Mouse (Mus musculus) fibroblast of lung, adult 2 months (primary cell): ENCODE results near the gene Chic1.

Experiments used
- DNase-seq: peaks from one replicate; pipeline ENCODE4 v3.0.0-alpha.2; 2011; ENCODE audit warnings: low read depth

Chic1 gene

DNA sequence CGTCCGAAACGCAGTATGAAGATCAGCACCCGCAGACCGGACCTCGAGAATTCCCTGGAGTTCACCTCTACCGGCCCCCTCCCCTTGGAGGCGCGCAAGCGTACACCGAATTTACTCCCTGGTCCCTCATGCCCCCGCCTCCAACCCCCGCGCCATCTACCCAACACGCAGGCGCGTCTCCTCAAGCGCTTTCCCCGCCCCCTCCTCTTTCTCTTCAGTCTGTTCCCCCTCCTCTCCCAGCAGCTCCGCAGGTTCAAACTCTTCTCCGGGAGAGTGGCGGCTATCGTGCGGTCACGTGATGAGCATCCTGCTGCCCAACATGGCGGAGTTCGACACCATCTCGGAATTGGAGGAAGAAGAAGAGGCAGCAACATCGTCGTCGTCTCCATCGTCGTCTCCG is at the start of gene Chic1:
TSS of gene Chic1 (plus strand) at position 190 of the 400 bp plus-strand sequence.
- no peak for DNase-seq

DNA sequence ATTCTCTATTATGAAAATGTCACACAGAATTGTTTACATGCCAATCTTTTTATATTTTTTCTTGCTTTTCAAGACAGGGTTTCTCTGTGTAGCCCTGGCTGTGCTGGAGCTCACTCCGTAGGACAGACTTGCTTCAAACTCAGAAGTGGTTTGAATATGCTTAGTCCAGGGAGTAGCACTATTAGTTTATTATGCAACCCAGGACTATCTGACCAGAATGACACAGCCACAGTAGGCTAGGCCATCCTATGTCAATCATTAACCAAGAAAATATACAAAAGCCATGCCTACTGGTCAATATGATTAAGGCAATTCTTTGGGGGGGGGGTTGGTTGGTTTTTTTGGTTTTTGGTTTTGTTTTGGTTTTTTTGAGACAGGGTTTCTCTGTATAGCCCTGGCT is 48.0 kb upstream of the Chic1 start:
- DNase-seq = no peak

DNA sequence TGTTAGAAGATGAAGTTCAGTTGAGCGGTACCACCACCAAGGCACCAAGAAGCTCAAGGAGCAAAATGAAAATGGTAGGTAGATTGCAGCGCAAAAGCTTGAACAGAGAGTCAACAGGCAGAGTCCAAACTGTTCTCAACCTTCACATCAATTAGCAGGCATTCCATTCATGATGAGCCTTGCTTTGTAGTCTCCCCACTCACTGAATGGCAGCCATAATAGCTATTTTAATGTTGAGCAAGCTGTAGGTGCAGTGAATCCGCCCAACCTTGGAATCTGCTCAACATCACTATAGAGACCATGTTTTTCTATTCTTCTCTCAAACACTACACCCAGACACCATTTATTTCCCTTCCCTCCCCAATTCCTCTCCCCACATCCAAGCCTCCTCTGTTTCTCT is 44.6 kb upstream of the Chic1 start:
- no peak for DNase-seq

DNA sequence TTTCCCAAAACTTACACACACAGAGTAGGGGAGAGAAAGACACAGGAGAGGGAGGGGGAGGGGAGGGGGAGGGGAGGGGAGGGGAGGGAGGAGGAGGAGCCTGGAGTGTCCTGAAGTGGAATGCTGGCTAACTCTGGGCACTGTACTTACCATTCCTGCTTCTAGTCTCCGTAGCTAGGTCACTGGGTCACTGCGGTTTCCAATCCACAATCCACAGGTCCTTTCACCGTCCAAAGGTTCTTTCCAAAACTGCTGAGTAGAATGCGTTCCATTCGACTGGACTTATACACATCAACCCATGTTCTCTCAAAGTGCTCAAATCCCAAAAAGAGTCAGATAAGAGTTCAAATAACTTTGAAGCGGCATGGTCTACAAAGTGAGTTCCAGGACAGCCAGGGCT is 42.1 kb upstream of the Chic1 start:
- DNase-seq = no peak

DNA sequence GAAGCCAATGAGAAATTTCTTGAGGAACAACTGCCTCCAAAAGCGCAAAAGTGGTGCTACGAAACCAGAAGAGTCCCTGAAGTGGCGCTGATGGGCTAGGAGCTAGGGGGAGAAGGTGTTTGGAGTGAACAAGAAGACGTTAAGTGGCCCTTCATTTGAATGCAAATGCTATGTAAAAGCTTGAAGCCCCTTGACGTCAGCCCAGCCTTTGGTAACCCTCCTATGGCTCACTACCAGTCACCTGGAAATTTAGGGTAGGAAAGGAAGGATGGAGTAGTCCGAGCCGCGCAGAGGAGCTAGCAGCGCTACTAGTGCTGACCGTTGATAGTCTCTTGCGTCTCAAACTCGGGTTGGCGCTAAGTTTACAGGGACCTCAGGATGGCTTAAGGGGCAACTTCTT is 35.1 kb upstream of the Chic1 start, which contains the start of gene Cdx4:
TSS of gene Cdx4 (plus strand) at position 253 of the 400 bp plus-strand sequence.
- DNase-seq = no peak

DNA sequence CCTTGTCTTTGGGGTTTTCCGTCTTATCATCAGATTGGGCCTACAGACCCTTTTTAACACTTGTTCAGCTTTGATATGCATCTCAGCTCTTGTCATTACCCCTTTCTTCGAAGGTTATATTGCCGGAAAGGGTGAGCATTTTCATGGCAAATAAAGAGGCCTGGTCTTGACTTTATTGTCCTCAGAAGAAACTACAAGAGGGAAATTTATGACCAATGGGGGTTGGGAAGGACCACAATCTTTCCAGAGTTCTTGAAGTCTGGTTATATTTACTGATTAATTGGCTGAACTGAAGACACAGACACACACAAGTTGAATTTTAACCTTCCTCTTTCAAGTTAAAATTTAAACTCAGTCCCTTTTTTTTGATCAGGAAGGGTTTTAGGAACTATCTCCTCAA is 30.4 kb upstream of the Chic1 start:
- DNase-seq = no peak

DNA sequence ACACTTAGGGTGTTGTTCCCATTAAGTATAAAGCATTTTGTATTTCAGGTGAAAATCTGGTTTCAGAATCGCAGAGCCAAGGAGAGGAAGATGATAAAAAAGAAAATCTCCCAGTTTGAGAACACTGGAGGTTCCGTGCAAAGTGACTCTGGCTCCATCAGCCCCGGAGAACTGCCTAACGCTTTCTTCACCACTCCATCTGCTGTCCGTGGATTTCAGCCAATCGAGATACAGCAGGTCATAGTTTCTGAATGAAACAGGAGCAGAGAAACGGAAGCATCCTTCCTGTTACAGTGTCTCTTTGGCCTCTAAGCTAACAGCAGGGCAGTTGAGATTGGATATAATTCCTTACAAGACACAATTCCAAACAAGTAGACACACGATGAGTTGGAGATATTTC is 26.9 kb upstream of the Chic1 start:
- DNase-seq = no peak

DNA sequence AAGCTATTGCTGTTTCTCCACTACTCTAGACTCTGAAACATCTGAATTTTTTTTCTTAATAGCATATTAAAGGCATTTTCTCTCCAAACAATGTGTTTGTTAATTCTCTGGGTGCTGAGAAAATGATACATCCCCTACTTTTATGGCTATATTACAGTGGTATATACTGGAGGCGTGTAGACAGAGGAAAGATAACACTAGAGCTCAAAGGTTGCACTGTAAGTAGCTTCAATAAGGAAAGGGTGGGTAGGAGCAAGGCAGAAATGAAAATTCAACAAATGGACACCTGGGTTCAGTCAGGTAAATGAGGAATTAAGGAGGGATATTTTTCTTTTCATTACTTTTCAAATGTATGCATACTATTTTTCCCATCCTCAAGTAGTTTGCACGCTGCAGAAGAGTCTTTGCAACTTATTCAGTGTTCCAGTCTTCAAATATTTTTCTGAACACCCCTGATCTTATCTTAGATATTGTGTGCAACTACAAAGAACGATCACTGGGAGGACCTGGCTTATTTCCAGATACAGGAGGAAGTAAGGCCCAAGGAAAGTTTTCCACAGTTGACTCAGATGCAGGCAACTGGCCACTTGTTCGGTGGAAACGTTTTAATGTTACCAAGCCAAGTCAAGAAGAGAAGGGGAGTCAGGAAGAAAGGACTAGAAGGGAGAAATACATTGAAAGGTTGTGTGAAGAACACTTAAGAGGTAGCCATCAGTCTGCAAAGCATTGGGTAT is 25.0 kb upstream of the Chic1 start:
- DNase-seq = no peak

DNA sequence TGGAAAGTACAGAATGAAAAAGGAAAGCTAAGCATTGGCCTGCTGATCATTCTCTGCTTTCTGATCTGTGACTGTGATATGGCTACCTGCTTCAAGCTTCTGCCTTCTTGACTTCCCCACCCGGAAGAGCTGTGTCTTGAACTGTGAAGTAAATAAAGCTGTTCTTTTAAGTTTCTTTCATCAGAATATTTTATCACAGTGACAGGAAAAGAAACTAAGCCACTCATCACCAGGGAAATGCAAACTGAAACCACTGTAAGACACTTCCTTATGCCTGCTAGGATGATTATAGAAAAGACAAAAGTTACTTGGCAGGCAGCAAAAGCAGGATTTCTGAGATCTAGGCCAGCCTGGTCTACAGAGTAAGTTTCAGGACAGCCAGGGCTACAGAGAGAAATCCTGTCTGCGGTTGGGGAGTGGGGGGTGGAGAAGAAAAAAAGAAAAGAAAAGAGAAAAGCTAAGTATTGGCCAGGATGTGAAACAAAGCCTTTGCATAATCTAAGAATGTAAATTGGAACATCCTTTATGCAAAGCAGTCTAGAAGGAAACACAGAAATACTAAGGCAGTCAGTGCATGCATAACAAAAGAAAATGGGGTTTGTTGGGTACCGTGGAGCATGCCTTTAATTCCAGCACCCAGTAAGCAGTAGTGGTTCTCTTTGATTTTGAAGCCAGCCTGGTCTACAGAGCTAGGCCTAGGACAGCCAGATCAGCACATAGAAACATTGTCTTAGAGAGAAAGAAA is 14.7 kb upstream of the Chic1 start:
- no peak for DNase-seq

DNA sequence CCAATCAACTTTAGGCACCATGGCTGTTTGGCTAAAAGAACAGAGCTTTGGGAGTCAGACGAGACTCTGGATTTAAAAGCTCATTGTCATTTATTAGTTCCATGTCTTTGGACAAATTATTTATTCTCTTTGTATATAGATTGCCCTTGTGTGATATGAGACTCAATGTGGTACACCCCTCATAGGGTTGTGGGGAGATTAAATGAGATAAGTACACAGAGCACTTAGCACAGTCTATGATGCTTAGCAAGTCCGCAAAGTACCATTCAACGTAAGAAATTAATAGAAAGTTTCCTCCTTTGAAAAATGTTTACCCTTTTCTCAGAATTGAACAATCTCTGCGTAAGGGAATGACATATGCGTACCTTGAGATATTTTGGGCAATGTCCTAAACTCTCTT is 492 bp upstream of the Chic1 start:
- DNase-seq = no peak

DNA sequence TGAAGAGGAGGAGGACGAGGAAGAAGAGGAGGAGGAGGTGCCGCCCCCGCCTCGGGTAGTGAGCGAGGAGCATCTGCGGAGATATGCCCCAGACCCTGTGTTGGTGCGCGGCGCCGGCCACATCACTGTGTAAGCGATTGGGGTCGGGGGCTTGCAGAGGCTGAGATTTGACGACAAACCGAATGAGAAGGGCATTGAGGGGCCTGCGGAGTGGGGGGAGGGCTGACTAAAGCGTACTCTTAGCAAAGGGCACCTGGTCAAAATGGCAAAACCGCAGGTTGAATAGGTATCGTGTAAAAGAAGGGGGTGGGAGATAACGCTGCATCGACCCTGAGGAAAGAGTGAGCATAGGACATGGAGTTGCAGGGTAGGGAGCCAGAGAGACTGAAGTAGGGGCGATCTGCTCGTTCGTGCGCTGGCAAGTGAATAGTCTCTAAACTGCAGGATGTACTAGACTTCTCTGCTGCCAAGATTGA is 523 bp downstream of the Chic1 start:
- no peak for DNase-seq

DNA sequence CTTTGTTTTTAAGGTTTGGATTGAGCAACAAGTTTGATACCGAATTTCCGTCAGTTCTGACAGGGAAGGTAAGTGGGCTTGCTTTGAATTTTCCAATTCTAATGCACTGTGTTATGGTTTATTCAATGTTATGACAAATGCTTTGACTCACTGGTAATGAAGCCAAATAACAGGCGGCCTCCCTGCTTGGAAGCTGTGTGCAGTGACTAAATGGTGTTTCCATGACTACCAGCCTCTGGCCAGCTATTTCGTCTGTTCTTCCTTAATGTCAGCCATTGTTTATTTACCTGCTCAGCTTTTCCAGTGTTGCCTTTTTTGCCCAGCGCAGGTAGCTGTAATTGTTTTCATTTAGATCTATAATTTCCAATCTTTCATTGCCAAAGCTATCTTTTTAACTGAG is 9.9 kb downstream of the Chic1 start:
- peak; percentile 50 for DNase-seq

DNA sequence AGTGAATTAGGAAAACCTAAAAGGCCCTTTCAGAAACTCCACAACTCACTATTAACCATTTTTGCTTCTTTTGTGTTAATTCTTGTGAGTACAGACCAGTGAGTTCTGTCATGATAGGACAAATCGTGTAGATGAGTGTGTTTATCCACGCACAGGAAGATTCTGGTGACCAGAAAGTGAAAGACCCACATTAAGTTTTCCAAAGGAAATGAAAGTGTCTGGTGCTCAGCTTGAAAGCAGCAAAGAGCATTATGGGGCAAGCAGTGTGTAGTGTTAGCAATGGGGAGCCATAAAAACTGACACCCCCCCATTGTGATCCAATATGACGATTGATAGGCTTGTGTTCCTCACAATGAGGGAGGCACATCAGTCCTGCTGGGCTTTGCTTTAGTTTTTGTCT is 12.4 kb downstream of the Chic1 start:
- no peak for DNase-seq

DNA sequence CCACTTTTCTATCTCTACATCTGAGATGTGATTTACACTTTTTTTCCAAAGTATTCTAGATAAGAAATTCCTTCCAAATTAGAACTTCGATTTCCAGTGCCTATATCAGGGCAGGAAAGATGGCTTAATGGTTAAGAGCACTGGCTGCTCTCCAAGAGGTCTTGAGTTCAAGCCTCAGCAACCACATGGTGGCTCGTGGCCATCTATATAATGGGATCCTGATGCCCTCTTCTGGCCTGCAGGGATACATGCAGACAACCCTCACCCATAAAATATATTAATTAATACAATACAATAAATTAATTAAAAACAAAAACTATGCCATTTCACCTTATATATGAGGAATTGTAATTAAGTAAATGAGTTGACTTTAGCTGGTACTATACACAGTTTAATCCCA is 14.9 kb downstream of the Chic1 start:
- DNase-seq = no peak

DNA sequence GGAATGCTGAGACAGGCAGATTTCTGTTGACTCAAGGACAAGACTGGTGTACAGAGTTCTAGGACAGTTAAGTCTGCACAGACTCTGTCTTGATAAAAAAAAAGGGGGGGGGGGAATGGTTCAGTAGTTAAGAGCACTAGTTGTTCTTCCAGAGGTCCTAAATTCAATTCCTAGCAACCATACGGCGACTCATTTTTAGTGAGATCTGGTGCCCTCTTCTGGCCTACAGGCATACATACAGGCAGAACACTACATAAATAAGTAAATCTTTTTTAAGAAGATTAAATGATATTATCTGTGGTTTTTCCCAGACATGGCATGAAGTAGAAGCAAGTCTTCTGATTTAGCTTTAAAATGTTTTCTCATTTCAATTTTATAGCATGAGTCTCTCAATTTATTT is 15.4 kb downstream of the Chic1 start:
- no peak for DNase-seq

DNA sequence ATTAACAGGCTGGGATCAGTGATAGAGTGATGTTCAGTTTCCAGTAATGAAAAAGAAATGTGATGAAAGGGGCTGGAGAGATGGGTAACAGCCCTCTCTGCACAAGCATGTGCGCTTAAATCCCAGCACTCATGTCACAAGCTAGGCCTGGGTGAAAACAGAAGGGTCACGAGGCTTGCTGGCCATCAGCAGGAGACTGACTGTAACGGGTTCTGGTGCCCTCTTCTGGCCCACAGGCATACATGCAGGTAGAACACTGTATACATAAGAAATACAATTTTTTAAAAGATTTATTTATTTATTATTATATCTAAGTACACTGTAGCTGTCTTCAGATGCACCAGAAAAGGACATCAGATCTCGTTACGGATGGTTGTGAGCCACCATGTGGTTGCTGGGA is 18.0 kb downstream of the Chic1 start:
- DNase-seq = no peak

DNA sequence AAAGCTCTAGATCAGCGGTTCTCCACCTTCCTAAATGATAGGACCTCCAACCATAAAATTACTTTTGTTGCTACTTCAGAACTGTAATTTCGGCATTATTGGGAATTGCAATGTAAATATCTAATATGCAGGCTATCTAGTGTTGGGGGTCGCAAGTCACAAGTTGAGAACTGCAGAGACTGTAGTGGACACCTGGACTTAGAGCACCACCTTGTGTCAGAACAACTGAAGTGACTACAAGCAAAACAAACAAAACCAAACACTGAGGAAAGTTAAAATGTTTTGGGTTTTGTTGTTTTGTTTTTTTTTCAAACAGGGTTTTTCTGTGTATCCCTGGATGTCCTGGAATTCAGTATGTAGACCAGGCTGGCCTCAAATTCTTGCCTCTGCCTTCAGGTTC is 28.3 kb downstream of the Chic1 start:
- DNase-seq = no peak

DNA sequence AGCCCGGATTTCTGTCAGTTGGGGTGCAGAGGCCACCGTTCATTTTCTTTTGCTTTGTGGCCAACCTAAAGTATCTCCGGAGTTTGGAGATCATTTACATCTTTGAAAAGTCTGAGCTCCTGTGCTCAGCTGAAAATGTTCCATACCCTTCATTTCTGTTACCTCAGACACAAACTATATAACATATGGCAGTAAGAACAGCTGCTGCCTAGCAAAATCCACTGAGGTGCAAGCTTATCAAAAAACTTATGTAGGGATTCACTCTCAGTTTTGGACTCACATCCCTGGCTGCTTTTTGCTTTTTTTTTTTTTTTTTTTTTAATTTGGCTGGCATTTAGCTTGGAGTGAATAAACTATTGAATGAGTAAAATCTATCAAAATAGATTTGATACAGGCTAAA is 31.9 kb downstream of the Chic1 start:
- no peak for DNase-seq

DNA sequence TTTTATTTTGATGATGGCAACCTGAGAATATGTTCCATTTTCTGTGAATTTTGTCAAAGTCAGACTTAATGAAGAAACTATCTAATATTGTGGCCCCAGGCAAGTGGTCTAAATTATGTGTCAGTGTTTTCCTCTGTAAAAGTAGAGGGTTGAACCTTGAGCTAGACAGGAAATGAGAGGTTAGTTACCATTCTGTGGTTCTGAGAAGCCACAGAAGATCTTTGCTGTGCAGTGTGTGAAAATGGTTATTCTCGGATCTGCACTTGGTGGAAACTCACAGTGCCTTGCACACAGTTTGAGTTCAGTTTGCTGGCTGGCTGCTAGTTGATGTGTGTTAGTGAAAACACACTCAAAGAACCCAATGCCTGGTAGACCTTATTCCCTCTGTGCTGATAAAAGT is 37.6 kb downstream of the Chic1 start:
- no peak for DNase-seq

DNA sequence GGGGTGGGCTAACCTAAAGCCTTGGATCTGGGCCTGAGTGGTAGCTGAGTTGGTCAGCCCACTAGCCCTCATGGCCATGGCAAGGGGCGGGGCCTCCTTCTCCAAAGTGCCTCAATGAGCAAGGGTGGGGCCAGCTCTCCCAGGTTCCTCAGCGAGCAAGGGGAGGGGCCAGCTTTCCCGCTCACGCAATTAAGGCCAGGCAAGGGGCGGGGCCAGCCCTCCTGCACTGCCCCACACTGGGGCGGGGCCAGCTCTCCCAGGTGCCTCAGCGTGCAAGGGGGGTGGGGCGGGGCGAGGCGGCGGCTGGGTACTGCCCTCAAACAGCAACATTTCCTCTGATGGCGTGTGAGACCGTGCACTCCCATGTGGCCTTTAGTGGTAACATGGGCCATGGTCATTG is 48.7 kb downstream of the Chic1 start:
- DNase-seq = no peak

DNA sequence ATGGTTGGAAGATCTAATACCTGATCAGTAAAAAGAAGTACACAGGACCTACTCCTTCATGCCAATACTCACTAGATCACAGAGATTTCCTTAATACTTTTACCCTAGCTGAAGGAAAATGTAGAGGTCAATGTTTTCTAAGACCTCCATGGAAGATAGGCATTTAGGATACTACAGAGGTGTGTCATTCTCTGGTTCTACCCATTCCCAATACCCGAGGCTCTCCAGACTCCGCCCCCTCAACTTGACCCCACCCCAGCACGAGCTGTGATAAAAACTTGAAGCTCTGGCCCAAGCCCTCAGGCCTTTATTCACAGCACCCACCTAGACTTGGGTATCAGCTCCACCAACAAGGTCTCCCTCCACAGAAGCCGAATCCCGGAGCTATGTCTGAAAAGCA is 57.9 kb downstream of the Chic1 start, which contains the start of gene Tsx:
TSS of gene Tsx (plus strand) at position 301 of the 400 bp plus-strand sequence.
- no peak for DNase-seq

DNA sequence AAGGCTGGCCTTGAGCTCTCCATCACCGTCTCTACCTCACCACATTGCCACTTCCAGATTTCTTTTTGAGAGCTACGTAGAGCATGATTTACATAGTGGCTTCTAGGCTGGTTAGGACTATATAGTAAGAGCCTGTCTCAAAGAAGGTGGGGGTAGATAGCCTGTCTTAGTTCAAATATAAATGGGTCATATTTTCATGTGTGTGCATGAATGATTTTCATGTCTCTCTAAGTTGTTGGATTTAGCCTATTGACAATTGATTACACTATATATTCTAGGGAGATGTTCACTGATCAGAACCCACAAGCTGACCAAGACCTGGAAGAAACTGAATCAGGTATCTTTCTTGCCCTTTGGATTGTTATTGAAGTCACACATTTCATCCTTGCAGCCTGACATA is 65.4 kb downstream of the Chic1 start, which contains the start of gene Gm26992:
TSS of gene Gm26992 (plus strand) at position 301 of the 400 bp plus-strand sequence.
- no peak for DNase-seq

DNA sequence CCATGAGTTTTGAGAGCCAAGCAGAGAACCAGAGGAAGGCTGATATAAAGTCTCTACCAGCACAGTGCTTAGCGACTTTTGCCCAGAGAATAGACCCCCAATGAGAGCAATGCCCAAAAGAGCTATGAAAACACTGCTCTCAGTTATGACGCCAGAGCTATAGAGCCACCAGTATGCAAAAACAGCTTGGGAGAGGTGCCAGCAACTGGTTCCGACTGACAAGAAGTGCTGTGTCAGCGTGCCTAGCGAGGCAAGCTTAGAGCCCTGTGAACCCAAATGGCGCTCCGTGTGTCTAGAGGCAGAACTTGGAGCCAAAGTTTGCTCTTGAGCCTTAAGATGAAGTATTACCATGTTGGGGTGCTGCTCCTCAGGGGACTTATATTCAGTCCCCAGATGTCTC is 71.4 kb downstream of the Chic1 start:
- DNase-seq = no peak
